Mouse (Mus musculus) heart, adult 2 months (tissue): ENCODE data around the gene Gns.

Experiments
- CTCF ChIP-seq: fragments of 200-600 bp; IDR thresholded peaks from 2 replicates; pipeline ENCODE4 v1.8.1; 2022; ENCODE audit warnings: antibody characterized with exemption, mild to moderate bottlenecking, moderate library complexity
- POLR2A ChIP-seq: fragments of 200-500 bp; IDR thresholded peaks from 2 replicates; pipeline ENCODE4 v1.6.1; 2011; ENCODE audit warnings: mild to moderate bottlenecking, low read depth, low read length, control low read depth; ENCODE audit not compliant: insufficient read depth

DNA sequence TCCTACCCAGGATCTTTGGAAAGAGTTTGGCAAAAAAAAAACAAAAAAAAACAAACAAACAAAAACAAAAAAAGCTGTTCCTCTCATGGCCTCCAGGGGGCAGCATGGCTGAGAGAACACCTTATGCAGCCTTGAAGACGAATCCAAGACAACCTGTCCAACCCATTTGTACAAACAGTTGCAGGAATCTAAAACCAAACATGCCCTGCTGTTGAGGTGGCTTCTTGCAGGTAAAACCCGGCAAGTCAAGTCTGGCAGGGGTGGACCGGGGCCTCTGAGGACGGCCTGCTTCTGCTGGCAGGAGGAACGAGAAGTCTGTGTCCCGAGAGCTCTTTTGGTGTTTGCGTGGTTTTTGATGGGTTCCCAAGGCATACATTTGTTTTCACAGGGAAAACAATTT lies 44.8 kb downstream of the Gns start:
- TF ChIP-seq POLR2A (no peak), CTCF (peak; percentile 92)
